Mouse (Mus musculus) heart, postnatal 0 days (tissue): ENCODE measurements at regions not wholly inside any gene's neighbourhood (a gene's known extent, or its start where the extent isn't known, plus 50 kb on each side); places are given as distances from the start of the nearest gene placed in this dataset.

Source experiments
- ATAC-seq: fragments of 200-750 bp; cut with Nextera tagmentation; 2 replicates; pipeline ENCODE4 v1.8.0; 2017; ENCODE audit warnings: low read depth, moderate number of reproducible peaks, moderate library complexity; ENCODE audit not compliant: insufficient read depth
- DNase-seq: peaks from one replicate; pipeline ENCODE4 v3.0.0-alpha.2; 2016; ENCODE audit warnings: low spot score
- H3K27ac ChIP-seq: fragments of 300-500 bp; sonication (generic); 2 replicates; pipeline ENCODE4 v1.5.1; 2014; ENCODE audit warnings: low read depth, mild to moderate bottlenecking
- H3K27me3 ChIP-seq: fragments of 300-500 bp; sonication (generic); 2 replicates; pipeline ENCODE4 v1.6.1; 2014; ENCODE audit warnings: low read length, mixed read lengths; ENCODE audit not compliant: control insufficient read depth, insufficient read depth
- H3K36me3 ChIP-seq: fragments of 300-500 bp; sonication (generic); replicated peaks from 2 replicates; pipeline ENCODE4 v1.6.1; 2014; ENCODE audit warnings: low read length, mixed read lengths; ENCODE audit not compliant: control insufficient read depth, insufficient read depth
- H3K4me1 ChIP-seq: fragments of 300-500 bp; sonication (generic); 2 replicates; pipeline ENCODE4 v1.6.1; 2014; ENCODE audit warnings: antibody characterized with exemption; ENCODE audit not compliant: control insufficient read depth, insufficient read depth
- H3K4me2 ChIP-seq: fragments of 300-500 bp; sonication (generic); 2 replicates; pipeline ENCODE4 v1.6.1; 2014; ENCODE audit warnings: low read depth, mild to moderate bottlenecking, low read length, moderate library complexity
- H3K4me3 ChIP-seq: fragments of 300-500 bp; sonication (generic); 2 replicates; pipeline ENCODE4 v1.5.1; 2014; ENCODE audit warnings: low read depth, low read length
- H3K9ac ChIP-seq: fragments of 300-500 bp; sonication (generic); replicated peaks from 2 replicates; pipeline ENCODE4 v1.6.1; 2014; ENCODE audit warnings: low read depth, low read length, mixed read lengths
- H3K9me3 ChIP-seq: fragments of 300-500 bp; sonication (generic); replicated peaks from 2 replicates; pipeline ENCODE4 v1.6.1; 2016; ENCODE audit warnings: low read length; ENCODE audit not compliant: control insufficient read depth
- CTCF ChIP-seq: IDR thresholded peaks from 2 replicates; pipeline ENCODE4 v1.5.1; 2016; ENCODE audit warnings: antibody characterized with exemption, control low read depth, low read depth
- EP300 ChIP-seq: IDR thresholded peaks from 2 replicates; pipeline ENCODE4 v1.6.1; 2016; ENCODE audit warnings: antibody characterized with exemption, low read depth
- WGBS: fragments of 180-500 bp; shearing (Covaris S2); extraction: QIAGEN DNeasy Blood & Tissue Kit; methylation state at CpG from one replicate; pipeline ENCODE4 v1.1.7; 2014; 5-methylcytosine and 5-hydroxymethylcytosine counted together

- 81% methylated on average over 1 of the region's 1 CpGs for WGBS
Observed at GRCm38 (mm10) chr1:6059090-6059489, 1251.4 kb downstream of the Gm37988 start.

GRCm38 (mm10) chr1:6076543-6076942, 1268.9 kb downstream of the Gm37988 start:
- peak; percentile 33 for DNase-seq
- no peak overlapping the region for H3K4me2 ChIP-seq
- no peaks in the 10 kb centered on the region for H3K27me3 ChIP-seq
- H3K9ac ChIP-seq, result no peak overlapping the region
- no peaks in the 10 kb centered on the region for H3K4me1 ChIP-seq
- no peaks in the 10 kb centered on the region for H3K36me3 ChIP-seq
- no peaks in the 10 kb centered on the region for H3K9me3 ChIP-seq
- 21% methylated on average over 4 of the region's 4 CpGs for WGBS
- no peak for TF ChIP-seq EP300
- no peak for TF ChIP-seq CTCF
- no peak overlapping the region for H3K4me3 ChIP-seq
- no peak overlapping the region for H3K27ac ChIP-seq
- peak; percentile 71 for ATAC-seq

More at GRCm38 (mm10) chr1:6059090-6059489, 1251.4 kb downstream of the Gm37988 start:
- ATAC-seq, result no peak
- Histone ChIP-seq H3K9me3 (no peaks in the 10 kb centered on the region), H3K4me2 (no peak overlapping the region), H3K27ac (no peak overlapping the region), H3K9ac (no peak overlapping the region), H3K4me3 (no peak overlapping the region), H3K4me1 (no peaks in the 10 kb centered on the region), H3K36me3 (no peaks in the 10 kb centered on the region), H3K27me3 (no peaks in the 10 kb centered on the region)
- no peak for TF ChIP-seq EP300
- TF ChIP-seq CTCF, result no peak
- DNase-seq, result no peak

- DNase-seq, result no peak
- H3K9me3 ChIP-seq, result no peaks in the 10 kb centered on the region
- TF ChIP-seq EP300 (no peak), CTCF (no peak)
- no peak overlapping the region for H3K27ac ChIP-seq
- no peak overlapping the region for H3K9ac ChIP-seq
- ATAC-seq, result no peak
- H3K4me3 ChIP-seq, result no peak overlapping the region
- H3K36me3 ChIP-seq, result no peaks in the 10 kb centered on the region
- no peak overlapping the region for H3K4me2 ChIP-seq
- H3K4me1 ChIP-seq, result no peaks in the 10 kb centered on the region
- no peaks in the 10 kb centered on the region for H3K27me3 ChIP-seq
- 70% methylated on average over 2 of the region's 2 CpGs for WGBS
Observed at GRCm38 (mm10) chr1:6081876-6082275, 1274.2 kb downstream of the Gm37988 start.

GRCm38 (mm10) chr1:6094162-6094934, 1286.7 kb downstream of the Gm37988 start:
- H3K27me3 ChIP-seq, result no peaks in the 10 kb centered on the region
- ATAC-seq (no peak), DNase-seq (no peak)
- no peak overlapping the region for H3K4me2 ChIP-seq
- WGBS, result 69% methylated on average over 3 of the region's 3 CpGs
- no peak overlapping the region for H3K4me3 ChIP-seq
- no peaks in the 10 kb centered on the region for H3K36me3 ChIP-seq
- no peak overlapping the region for H3K27ac ChIP-seq
- no peaks in the 10 kb centered on the region for H3K9me3 ChIP-seq
- no peak overlapping the region for H3K9ac ChIP-seq
- H3K4me1 ChIP-seq, result no peaks in the 10 kb centered on the region
- no peak for TF ChIP-seq EP300
- no peak for TF ChIP-seq CTCF

- H3K27ac ChIP-seq, result no peak overlapping the region
- TF ChIP-seq CTCF (no peak), EP300 (no peak)
- DNase-seq (no peak), ATAC-seq (no peak)
- no peaks in the 10 kb centered on the region for H3K36me3 ChIP-seq
- no peaks in the 10 kb centered on the region for H3K9me3 ChIP-seq
- H3K4me3 ChIP-seq, result no peak overlapping the region
- H3K9ac ChIP-seq, result no peak overlapping the region
- no peak overlapping the region for H3K4me2 ChIP-seq
- no peaks in the 10 kb centered on the region for H3K4me1 ChIP-seq
- no peaks in the 10 kb centered on the region for H3K27me3 ChIP-seq
- WGBS, result 60% methylated on average over 1 of the region's 1 CpGs
Observed at GRCm38 (mm10) chr1:6117557-6117956, 1309.9 kb downstream of the Gm37988 start.

- TF ChIP-seq CTCF (peak; percentile 53), EP300 (no peak)
- WGBS, result 11% methylated on average over 3 of the region's 3 CpGs
- ATAC-seq, result no peak
Observed at GRCm38 (mm10) chr1:6135066-6135465, 1327.4 kb downstream of the Gm37988 start.

More at GRCm38 (mm10) chr1:6135066-6135465, 1327.4 kb downstream of the Gm37988 start:
- no peaks in the 10 kb centered on the region for H3K4me1 ChIP-seq
- H3K36me3 ChIP-seq, result no peaks in the 10 kb centered on the region
- H3K9ac ChIP-seq, result no peak overlapping the region
- peak; percentile 17 for DNase-seq
- H3K4me2 ChIP-seq, result no peak overlapping the region
- no peak overlapping the region for H3K27ac ChIP-seq
- H3K27me3 ChIP-seq, result no peaks in the 10 kb centered on the region
- H3K9me3 ChIP-seq, result no peaks in the 10 kb centered on the region
- no peak overlapping the region for H3K4me3 ChIP-seq
